Mouse (Mus musculus) embryo, embryonic 10.5 days (tissue): ENCODE results near the gene Vgll4.
A peak's percentile ranks its signal among the peaks of the same experiment; 100 is the strongest.

Experiments
- DNase-seq: peaks from one replicate; pipeline ENCODE4 v3.0.0-alpha.2; 2015; ENCODE audit warnings: low spot score

Gene Vgll4

GRCm38 (mm10) chr6:114974331-114974730 is 4.5 kb upstream of the Vgll4 start:
- no peak for DNase-seq

- DNase-seq = no peak
Observed at GRCm38 (mm10) chr6:114972988-114973387, 3.2 kb upstream of the Vgll4 start.

GRCm38 (mm10) chr6:114970895-114971294 is 1.1 kb upstream of the Vgll4 start:
- peak; percentile 46 for DNase-seq

- DNase-seq = peak; percentile 19
Observed at GRCm38 (mm10) chr6:114970386-114970785, 592 bp upstream of the Vgll4 start.

GRCm38 (mm10) chr6:114968361-114969212 is 1.2 kb downstream of the Vgll4 start:
- DNase-seq = peak; percentile 83

GRCm38 (mm10) chr6:114967623-114968022 is 2.2 kb downstream of the Vgll4 start:
- DNase-seq = peak; percentile 37

GRCm38 (mm10) chr6:114966396-114967154 is 3.2 kb downstream of the Vgll4 start:
- no peak for DNase-seq

- no peak for DNase-seq
Observed at GRCm38 (mm10) chr6:114965802-114966201, 4.0 kb downstream of the Vgll4 start.

GRCm38 (mm10) chr6:114965396-114965795 is 4.4 kb downstream of the Vgll4 start:
- no peak for DNase-seq

- no peak for DNase-seq
Observed at GRCm38 (mm10) chr6:114964235-114964634, 5.6 kb downstream of the Vgll4 start.

GRCm38 (mm10) chr6:114963636-114964035 is 6.2 kb downstream of the Vgll4 start:
- no peak for DNase-seq

- no peak for DNase-seq
Observed at GRCm38 (mm10) chr6:114961276-114962068, 8.3 kb downstream of the Vgll4 start.

- DNase-seq = no peak
Observed at GRCm38 (mm10) chr6:114959012-114959398, 10.8 kb downstream of the Vgll4 start.

- no peak for DNase-seq
Observed at GRCm38 (mm10) chr6:114958249-114959011, 11.4 kb downstream of the Vgll4 start.

- no peak for DNase-seq
Observed at GRCm38 (mm10) chr6:114957756-114958155, 12.0 kb downstream of the Vgll4 start.

GRCm38 (mm10) chr6:114954496-114954895 is 15.3 kb downstream of the Vgll4 start:
- no peak for DNase-seq

- no peak for DNase-seq
Observed at GRCm38 (mm10) chr6:114953601-114954000, 16.2 kb downstream of the Vgll4 start.

- no peak for DNase-seq
Observed at GRCm38 (mm10) chr6:114952356-114952755, 17.4 kb downstream of the Vgll4 start.

GRCm38 (mm10) chr6:114944456-114945438 is 25.0 kb downstream of the Vgll4 start:
- DNase-seq = no peak

GRCm38 (mm10) chr6:114941201-114941849 is 28.5 kb downstream of the Vgll4 start:
- DNase-seq = no peak
